Comparison of ENCODE assay signal across 9 mouse cellular contexts in the genomic region with DNA sequence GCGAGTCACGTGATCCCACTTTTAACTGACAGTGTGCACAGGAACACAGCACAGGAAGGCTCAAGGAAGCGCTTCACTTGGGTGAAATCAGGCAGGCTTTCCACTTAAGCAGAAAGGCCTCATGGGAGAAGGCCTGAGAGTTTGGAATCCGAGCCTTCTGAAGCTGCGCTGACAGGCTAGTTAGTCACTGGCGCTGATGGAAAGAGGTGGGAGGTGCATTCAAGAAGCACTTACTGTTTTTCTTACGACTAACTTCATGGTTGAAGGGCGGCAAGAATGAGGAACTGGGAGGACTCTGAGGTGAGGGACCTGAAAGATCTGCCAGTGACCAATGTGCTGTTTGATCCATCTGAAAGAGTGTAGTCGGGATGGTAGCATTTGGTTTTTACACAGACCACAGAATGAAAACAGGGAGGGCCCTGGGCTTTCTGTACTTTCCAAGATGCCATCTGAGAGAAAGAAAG.
A peak's percentile ranks its signal among the peaks of the same experiment; 100 is the strongest.
DNase-seq lines count a peak whose midpoint lies in the region; ATAC-seq lines count a peak whose summit lies in the region.
"Had no signal": no experiment of that assay in that cellular context is flagged by ENCODE, and none has a peak within 500 bp of the region (broad histone marks: within the 10 kb centered on the region; RNA-seq: fewer than 3 reads in every experiment).

No protein-coding gene starts in this region.

- ATAC-seq in heart, embryonic 12.5 days (ENCODE audit: insufficient number of reproducible peaks, low FRiP score), result no peak
- ATAC-seq in common myeloid progenitor, adult 5-6 weeks (replicated peaks; ENCODE audit: low read depth, poor library complexity, severe bottlenecking), result peak; percentile 68
- peak; percentile 85 for ATAC-seq in neutrophil, adult 5-6 weeks (ENCODE audit: extremely low read depth, insufficient number of reproducible peaks, low FRiP score, poor library complexity, severe bottlenecking)

- no peaks in the 10 kb centered on the region for H3K27me3 ChIP-seq in heart, embryonic 12.5 days (replicated peaks)

- no peak overlapping the region for H3K9ac ChIP-seq in heart, embryonic 12.5 days

- peaks cover 21% of the 10 kb centered on the region for H3K4me1 ChIP-seq in heart, embryonic 12.5 days (replicated peaks)

- no peak overlapping the region for H3K4me2 ChIP-seq in heart, embryonic 12.5 days
- H3K4me2 ChIP-seq: midbrain, embryonic 11.5 days had no signal

- H3K9me3 ChIP-seq in heart, embryonic 12.5 days (replicated peaks), result no peaks in the 10 kb centered on the region

- no peak for DNase-seq in heart, postnatal 36 days
- peak; percentile 25 to 45 for DNase-seq in kidney, postnatal 25 days
- DNase-seq in frontal cortex, postnatal 25 days (ENCODE audit: low spot score in 2 of 2), result no peak
- no peak for DNase-seq in adipocyte (ENCODE audit: low spot score)
- DNase-seq in cerebellum, postnatal 4 days (ENCODE audit: low spot score in 2 of 2), result no peak

- peaks cover 50% of the 10 kb centered on the region for H3K36me3 ChIP-seq in heart, embryonic 12.5 days

- H3K4me3 ChIP-seq in heart, embryonic 12.5 days, result no peak overlapping the region

- 44% methylated on average over 9 of the region's 9 CpGs for WGBS in heart, embryonic 12.5 days

- intact Hi-C loops in heart, postnatal 36 days (cut with DNase I), result no loop called here

- H3K27ac ChIP-seq in heart, embryonic 12.5 days (ENCODE audit: poor library complexity, severe bottlenecking), result peak overlapping the region; percentile 69

Comparison
In these comparisons a context has a peak if more than half of its experiments do, and no peak if none do; other contexts are left out.
1. DNase-seq: peak in kidney, postnatal 25 days (2 of 2); none in heart, postnatal 36 days (0 of 2), frontal cortex, postnatal 25 days (0 of 2), adipocyte (single experiment) and cerebellum, postnatal 4 days (0 of 2).